Mouse (Mus musculus) liver, adult 2 months (tissue): Measurements from ENCODE around the gene Bcan.

Experiments used
- CTCF ChIP-seq: fragments of 200-500 bp; IDR thresholded peaks from 2 replicates; pipeline ENCODE4 v1.5.1; 2011; ENCODE audit warnings: low read depth, low read length, control low read depth
- POLR2A ChIP-seq: fragments of 200-500 bp; IDR thresholded peaks from 2 replicates; pipeline ENCODE4 v1.6.1; 2011; ENCODE audit warnings: low read length, control low read depth; ENCODE audit not compliant: insufficient read depth; ENCODE audit errors: extremely low read depth

DNA sequence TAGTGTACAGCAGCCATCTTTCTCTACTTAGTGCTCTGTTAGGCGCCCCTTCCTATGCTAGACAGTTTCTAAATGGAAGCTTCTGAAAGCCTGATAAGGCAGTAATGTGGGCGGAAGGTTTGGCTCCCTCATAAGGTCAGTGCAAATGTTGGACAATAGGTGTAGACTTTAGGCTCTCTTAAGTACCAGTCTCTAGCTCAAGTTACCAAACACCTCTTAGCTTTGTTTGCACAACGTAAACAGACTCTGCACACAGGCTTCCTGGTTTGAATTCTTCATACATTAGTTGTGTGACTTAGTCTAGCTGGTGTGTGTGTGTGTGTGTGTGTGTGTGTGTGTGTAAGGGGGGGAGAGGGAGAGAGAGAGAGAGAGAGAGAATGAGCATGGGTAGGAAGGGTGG is 49.5 kb upstream of the Bcan start:
- TF ChIP-seq POLR2A (no peak), CTCF (no peak)
